Mouse (Mus musculus) testis, adult 2 months (tissue): Measurements from ENCODE around the gene Tgtp2. TPM values are rescaled to one million over a fixed set of nuclear protein-coding genes. Genes with fewer than 3 reads are reported as not detected.

ENCODE experiments used
- H3K27ac ChIP-seq: fragments of 200-500 bp; 2 replicates; pipeline ENCODE4 v1.5.1; 2012; ENCODE audit warnings: low read depth, low read length; ENCODE audit not compliant: control insufficient read depth, insufficient read depth
- H3K27me3 ChIP-seq: fragments of 200-500 bp; 2 replicates; pipeline ENCODE4 v1.6.1; 2012; ENCODE audit warnings: mild to moderate bottlenecking, low read length, moderate library complexity; ENCODE audit not compliant: control insufficient read depth, insufficient read depth
- H3K36me3 ChIP-seq: fragments of 200-500 bp; 2 replicates; pipeline ENCODE4 v1.6.1; 2012; ENCODE audit warnings: mild to moderate bottlenecking, low read length; ENCODE audit not compliant: control insufficient read depth, insufficient read depth
- H3K4me1 ChIP-seq: fragments of 200-500 bp; 2 replicates; pipeline ENCODE4 v1.6.1; 2012; ENCODE audit warnings: low read length; ENCODE audit not compliant: control insufficient read depth, insufficient read depth
- H3K4me3 ChIP-seq: fragments of 200-500 bp; 2 replicates; pipeline ENCODE4 v1.5.1; 2012; ENCODE audit warnings: low read depth, mild to moderate bottlenecking, low read length, moderate library complexity, mixed read lengths; ENCODE audit not compliant: control insufficient read depth
- CTCF ChIP-seq: fragments of 200-500 bp; IDR thresholded peaks from 2 replicates; pipeline ENCODE4 v1.5.1; 2012; ENCODE audit warnings: low read depth, mild to moderate bottlenecking, inconsistent platforms, low read length, moderate library complexity; ENCODE audit not compliant: control insufficient read depth, insufficient read depth, insufficient replicate concordance
- POLR2A ChIP-seq: fragments of 200-500 bp; IDR thresholded peaks from 2 replicates; pipeline ENCODE4 v1.6.1; 2012; ENCODE audit warnings: low read depth, mild to moderate bottlenecking, inconsistent platforms, low read length, moderate library complexity; ENCODE audit not compliant: control insufficient read depth
- polyA plus RNA-seq: library from polyadenylated mRNA; depleted of rRNA; stranded (reverse); fragments of >200 nt; gene quantifications from 2 replicates; pipeline ENCODE4 v1.2.3, GENCODE M21; 2012

The Tgtp2 gene
- polyA plus RNA-seq, 1 experiment = 0.63 TPM

DNA sequence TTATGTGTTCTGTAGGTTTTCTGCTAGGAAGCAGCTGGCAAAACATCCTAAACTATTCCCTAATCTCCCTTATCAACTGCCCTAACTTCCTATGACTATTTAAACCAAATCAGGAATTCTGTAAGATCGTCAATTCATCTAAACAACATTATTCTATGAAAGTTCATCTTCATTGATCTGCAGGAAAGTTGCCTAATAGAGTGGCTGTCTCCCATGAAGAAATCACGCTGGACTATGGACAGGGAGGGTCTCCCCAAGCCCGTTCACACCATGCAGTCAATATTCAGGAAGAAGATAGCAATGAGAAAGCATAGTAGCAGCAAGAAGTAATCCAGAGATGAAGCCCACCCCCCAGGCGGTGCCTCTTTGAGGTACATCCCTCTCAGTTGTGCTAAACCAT, 27.2 kb upstream of the Tgtp2 start:
- no peak overlapping the region for H3K4me3 ChIP-seq
- H3K27ac ChIP-seq = no peak overlapping the region
- H3K27me3 ChIP-seq = no peaks in the 10 kb centered on the region
- H3K4me1 ChIP-seq = peaks cover 7% of the 10 kb centered on the region
- no peaks in the 10 kb centered on the region for H3K36me3 ChIP-seq
- TF ChIP-seq CTCF (no peak), POLR2A (no peak)

DNA sequence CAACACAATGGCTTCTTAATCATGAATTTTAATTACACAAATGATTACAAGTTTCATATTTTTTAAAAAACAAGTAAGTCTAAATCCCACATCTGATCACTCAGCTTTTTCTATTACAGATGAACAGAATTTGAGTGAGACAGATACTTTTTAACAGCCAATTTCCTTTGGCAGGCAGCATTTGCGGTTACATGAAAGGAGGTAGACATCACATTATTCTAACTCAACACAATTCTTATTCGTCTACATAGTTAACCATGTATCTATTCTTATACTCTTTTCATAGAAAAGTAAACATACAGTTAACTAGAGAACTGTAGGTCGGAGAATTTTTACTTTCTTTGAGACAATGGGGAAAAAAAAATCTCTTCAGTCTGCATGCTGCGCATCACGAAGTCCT, 26.5 kb upstream of the Tgtp2 start:
- Histone ChIP-seq H3K36me3 (no peaks in the 10 kb centered on the region), H3K27ac (no peak overlapping the region), H3K4me1 (peaks cover 7% of the 10 kb centered on the region), H3K4me3 (no peak overlapping the region), H3K27me3 (no peaks in the 10 kb centered on the region)
- no peak for TF ChIP-seq POLR2A
- no peak for TF ChIP-seq CTCF

DNA sequence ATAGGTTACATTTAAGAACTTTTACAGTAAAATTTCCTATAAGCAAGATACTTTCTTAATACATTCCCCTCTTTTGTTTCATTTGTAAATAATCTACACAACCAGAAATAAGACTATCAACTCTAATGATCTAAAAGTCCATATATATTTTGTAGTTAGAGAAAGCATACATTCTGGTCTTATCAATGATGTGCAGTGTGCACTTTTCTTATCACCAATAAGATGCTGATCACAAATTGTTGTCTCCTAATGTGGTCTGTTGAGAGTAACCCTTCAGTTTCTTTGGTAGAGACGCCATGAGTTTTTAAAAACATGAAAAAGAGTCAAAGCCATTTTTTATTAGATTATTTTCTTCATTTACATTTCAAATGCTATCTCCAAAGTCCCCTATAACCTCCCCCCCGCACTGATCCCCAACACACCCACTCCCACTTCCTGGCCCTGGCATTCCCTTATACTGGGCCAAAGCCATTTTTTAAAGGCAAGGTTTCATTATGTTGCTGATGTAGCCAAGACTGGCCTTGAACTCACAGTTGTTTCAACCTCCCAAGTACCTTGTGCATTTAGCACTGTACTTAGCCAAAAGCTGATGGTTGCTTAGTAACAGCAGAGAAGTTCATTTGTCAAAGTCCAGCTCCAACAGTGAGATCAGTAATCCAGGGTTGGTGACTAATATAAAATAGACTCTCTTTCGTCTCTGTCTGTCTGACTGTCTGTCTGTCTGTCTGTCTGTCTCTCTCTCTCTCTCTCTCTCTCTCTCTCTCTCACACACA, 25.9 kb upstream of the Tgtp2 start:
- Histone ChIP-seq H3K4me3 (no peak overlapping the region), H3K27ac (no peak overlapping the region), H3K36me3 (no peaks in the 10 kb centered on the region), H3K27me3 (no peaks in the 10 kb centered on the region), H3K4me1 (peaks cover 7% of the 10 kb centered on the region)
- no peak for TF ChIP-seq POLR2A
- TF ChIP-seq CTCF = no peak

GRCm38 (mm10) chr11:49088990-49089652, 25.1 kb upstream of the Tgtp2 start:
- H3K4me1 ChIP-seq = peaks cover 7% of the 10 kb centered on the region
- TF ChIP-seq CTCF (no peak), POLR2A (no peak)
- H3K36me3 ChIP-seq = no peaks in the 10 kb centered on the region
- H3K27ac ChIP-seq = no peak overlapping the region
- no peak overlapping the region for H3K4me3 ChIP-seq
- no peaks in the 10 kb centered on the region for H3K27me3 ChIP-seq

- H3K4me3 ChIP-seq = peak overlapping the region; percentile 17
- peak overlapping the region; percentile 17 for H3K27ac ChIP-seq
- peaks cover 7% of the 10 kb centered on the region for H3K4me1 ChIP-seq
- no peaks in the 10 kb centered on the region for H3K27me3 ChIP-seq
- H3K36me3 ChIP-seq = no peaks in the 10 kb centered on the region
- TF ChIP-seq POLR2A = no peak
- TF ChIP-seq CTCF = no peak
These were observed 24.0 kb upstream of the Tgtp2 start for GRCm38 (mm10) chr11:49087830-49088616.

- TF ChIP-seq POLR2A (no peak), CTCF (no peak)
- Histone ChIP-seq H3K36me3 (no peaks in the 10 kb centered on the region), H3K4me1 (peaks cover 7% of the 10 kb centered on the region), H3K27me3 (no peaks in the 10 kb centered on the region), H3K27ac (peak overlapping the region; percentile 77), H3K4me3 (peak overlapping the region; percentile 24)
These were observed 22.9 kb upstream of the Tgtp2 start for GRCm38 (mm10) chr11:49086858-49087361.

- no peaks in the 10 kb centered on the region for H3K27me3 ChIP-seq
- peaks cover 7% of the 10 kb centered on the region for H3K4me1 ChIP-seq
- H3K36me3 ChIP-seq = no peaks in the 10 kb centered on the region
- TF ChIP-seq CTCF (no peak), POLR2A (no peak)
- H3K27ac ChIP-seq = peak overlapping the region; percentile 13; the same call in 1 of the 2 replicates
- no peak overlapping the region for H3K4me3 ChIP-seq
These were observed 20.9 kb upstream of the Tgtp2 start for GRCm38 (mm10) chr11:49084875-49085274.
